Mouse (Mus musculus) limb, embryonic 11.5 days (tissue): ENCODE measurements around the gene Kctd14. TPM values are rescaled to one million over a fixed set of nuclear protein-coding genes. Genes with fewer than 3 reads are reported as not detected.
"Not testable (repeated sequence)": the region's sequence is repeated elsewhere in the genome, so short reads cannot be mapped to it uniquely, and the experiment has no call there.

ENCODE experiments used
- ATAC-seq: fragments of 200-750 bp; cut with Nextera tagmentation; 2 replicates; pipeline ENCODE4 v1.8.0; 2017; ENCODE audit warnings: low read depth; ENCODE audit not compliant: insufficient number of reproducible peaks, low FRiP score, low TSS enrichment
- DNase-seq: peaks from one replicate; pipeline ENCODE4 v3.0.0-alpha.2; 2015; ENCODE audit warnings: low spot score
- H3K27ac ChIP-seq: fragments of 300-500 bp; sonication (generic); replicated peaks from 2 replicates; pipeline ENCODE4 v1.5.1; 2014; ENCODE audit warnings: low read depth, mild to moderate bottlenecking, low read length
- H3K27me3 ChIP-seq: fragments of 300-500 bp; sonication (generic); 2 replicates; pipeline ENCODE4 v1.6.1; 2014; ENCODE audit warnings: mild to moderate bottlenecking, low read length, mixed read lengths; ENCODE audit not compliant: control insufficient read depth, insufficient read depth
- H3K36me3 ChIP-seq: fragments of 300-500 bp; sonication (generic); 2 replicates; pipeline ENCODE4 v1.6.1; 2014; ENCODE audit warnings: mild to moderate bottlenecking, low read length, moderate library complexity, mixed read lengths; ENCODE audit not compliant: control insufficient read depth, insufficient read depth
- H3K4me1 ChIP-seq: fragments of 300-500 bp; sonication (generic); 2 replicates; pipeline ENCODE4 v1.6.1; 2014; ENCODE audit warnings: low read length, mixed read lengths; ENCODE audit not compliant: control insufficient read depth, insufficient read depth
- H3K4me2 ChIP-seq: fragments of 300-500 bp; sonication (generic); 2 replicates; pipeline ENCODE4 v1.6.1; 2014; ENCODE audit warnings: low read depth, mild to moderate bottlenecking, moderate library complexity; ENCODE audit not compliant: severe bottlenecking
- H3K4me3 ChIP-seq: fragments of 300-500 bp; sonication (generic); 2 replicates; pipeline ENCODE4 v1.5.1; 2014; ENCODE audit warnings: low read depth, low read length
- H3K9ac ChIP-seq: fragments of 300-500 bp; sonication (generic); 2 replicates; pipeline ENCODE4 v1.6.1; 2014; ENCODE audit warnings: mild to moderate bottlenecking, low read length
- H3K9me3 ChIP-seq: fragments of 300-500 bp; sonication (generic); 2 replicates; pipeline ENCODE4 v1.6.1; 2016; ENCODE audit warnings: low read length; ENCODE audit not compliant: control insufficient read depth
- WGBS: fragments of 180-500 bp; shearing (Covaris S2); extraction: QIAGEN DNeasy Blood & Tissue Kit; methylation state at CpG from one replicate; pipeline ENCODE4 v1.1.7; 2014; 5-methylcytosine and 5-hydroxymethylcytosine counted together
- polyA plus RNA-seq: library from polyadenylated mRNA; unstranded; fragments of >200 nt; fragmentation: Nextera tagmentation; extraction: Ambion mirVana; gene quantifications from 2 replicates; pipeline ENCODE4 v1.2.1, GENCODE M21; 2014

The Kctd14 gene
- polyA plus RNA-seq, result 0.65 and 1.6 TPM in 2 replicates

GRCm38 (mm10) chr7:97451023-97451422 lies at the start of gene Kctd14:
Gene Kctd14, plus strand, starts transcription at chr7:97451323.
- 78% methylated on average over 2 of the region's 2 CpGs for WGBS
- DNase-seq, H3K27ac ChIP-seq, H3K9me3 ChIP-seq, H3K9ac ChIP-seq, H3K36me3 ChIP-seq, H3K4me2 ChIP-seq, ATAC-seq, H3K27me3 ChIP-seq, H3K4me1 ChIP-seq, H3K4me3 ChIP-seq: not testable (repeated sequence)

GRCm38 (mm10) chr7:97407145-97407544 lies 44.0 kb upstream of the Kctd14 start:
- DNase-seq (no peak), ATAC-seq (no peak)
- Histone ChIP-seq H3K4me1 (no peaks in the 10 kb centered on the region), H3K4me2 (no peak overlapping the region), H3K9ac (no peak overlapping the region), H3K36me3 (peaks cover 15% of the 10 kb centered on the region; the same call in 1 of the 2 replicates), H3K27me3 (no peaks in the 10 kb centered on the region), H3K4me3 (no peak overlapping the region), H3K9me3 (no peaks in the 10 kb centered on the region), H3K27ac (no peak overlapping the region)
- WGBS, result 93% methylated on average over 10 of the region's 10 CpGs

- WGBS, result 90% methylated on average over 2 of the region's 2 CpGs
- no peak overlapping the region for H3K27ac ChIP-seq
- no peak overlapping the region for H3K4me3 ChIP-seq
- DNase-seq (no peak), ATAC-seq (no peak)
- no peak overlapping the region for H3K9ac ChIP-seq
- no peak overlapping the region for H3K4me2 ChIP-seq
- H3K4me1 ChIP-seq, result no peaks in the 10 kb centered on the region
- H3K27me3 ChIP-seq, result no peaks in the 10 kb centered on the region
- H3K36me3 ChIP-seq, result peaks cover 15% of the 10 kb centered on the region; the same call in 1 of the 2 replicates
- no peaks in the 10 kb centered on the region for H3K9me3 ChIP-seq
Observed at GRCm38 (mm10) chr7:97411106-97411505, 40.0 kb upstream of the Kctd14 start.

- no peak overlapping the region for H3K27ac ChIP-seq
- H3K9ac ChIP-seq, result no peak overlapping the region
- no peak overlapping the region for H3K4me3 ChIP-seq
- DNase-seq (no peak), ATAC-seq (no peak)
- H3K36me3 ChIP-seq, result peaks cover 15% of the 10 kb centered on the region; the same call in 1 of the 2 replicates
- H3K9me3 ChIP-seq, result no peaks in the 10 kb centered on the region
- no peak overlapping the region for H3K4me2 ChIP-seq
- H3K4me1 ChIP-seq, result no peaks in the 10 kb centered on the region
- no peaks in the 10 kb centered on the region for H3K27me3 ChIP-seq
- 79% methylated on average over 3 of the region's 3 CpGs for WGBS
Observed at GRCm38 (mm10) chr7:97411575-97411974, 39.5 kb upstream of the Kctd14 start.

- DNase-seq (no peak), ATAC-seq (no peak)
- WGBS, result 92% methylated on average over 1 of the region's 1 CpGs
- Histone ChIP-seq H3K9ac (no peak overlapping the region), H3K4me3 (no peak overlapping the region), H3K9me3 (no peaks in the 10 kb centered on the region), H3K4me2 (no peak overlapping the region), H3K4me1 (no peaks in the 10 kb centered on the region), H3K27me3 (no peaks in the 10 kb centered on the region), H3K36me3 (peaks cover 10% of the 10 kb centered on the region; the same call in 1 of the 2 replicates), H3K27ac (no peak overlapping the region)
Observed at GRCm38 (mm10) chr7:97413981-97414380, 37.1 kb upstream of the Kctd14 start.

- 86% methylated on average over 1 of the region's 1 CpGs for WGBS
- no peaks in the 10 kb centered on the region for H3K27me3 ChIP-seq
Observed at GRCm38 (mm10) chr7:97414426-97414825, 36.7 kb upstream of the Kctd14 start.

GRCm38 (mm10) chr7:97414915-97415687 lies 36.0 kb upstream of the Kctd14 start:
- Histone ChIP-seq H3K4me1 (no peaks in the 10 kb centered on the region), H3K27ac (no peak overlapping the region), H3K36me3 (peaks cover 1% of the 10 kb centered on the region; the same call in 1 of the 2 replicates), H3K27me3 (no peaks in the 10 kb centered on the region), H3K4me3 (no peak overlapping the region), H3K9me3 (no peaks in the 10 kb centered on the region), H3K4me2 (no peak overlapping the region), H3K9ac (no peak overlapping the region)
- 48% methylated on average over 9 of the region's 9 CpGs for WGBS
- no peak for DNase-seq
- ATAC-seq, result peak; percentile 46; the same call in 1 of the 2 replicates

More at GRCm38 (mm10) chr7:97414426-97414825, 36.7 kb upstream of the Kctd14 start:
- Histone ChIP-seq H3K4me1 (no peaks in the 10 kb centered on the region), H3K9me3 (no peaks in the 10 kb centered on the region), H3K4me3 (no peak overlapping the region), H3K4me2 (no peak overlapping the region), H3K9ac (no peak overlapping the region), H3K36me3 (peaks cover 5% of the 10 kb centered on the region; the same call in 1 of the 2 replicates), H3K27ac (no peak overlapping the region)
- ATAC-seq, result no peak
- no peak for DNase-seq

GRCm38 (mm10) chr7:97416473-97416872 lies 34.6 kb upstream of the Kctd14 start:
- Histone ChIP-seq H3K4me3 (no peak overlapping the region), H3K4me1 (no peaks in the 10 kb centered on the region), H3K9me3 (no peaks in the 10 kb centered on the region), H3K27ac (no peak overlapping the region), H3K27me3 (no peaks in the 10 kb centered on the region), H3K4me2 (no peak overlapping the region), H3K9ac (no peak overlapping the region), H3K36me3 (no peaks in the 10 kb centered on the region)
- ATAC-seq (no peak), DNase-seq (no peak)
- WGBS, result 90% methylated on average over 4 of the region's 4 CpGs
